Mouse (Mus musculus): Measurements from ENCODE around the gene Erg. TPM values are rescaled to one million over a fixed set of nuclear protein-coding genes. Genes with fewer than 3 reads are reported as not detected.

Gene Erg
- polyA plus RNA-seq, 1 experiment from 2014 or later = 2.7 TPM

- H3K9me3 ChIP-seq (ENCODE audit: control insufficient read depth, low read depth, low read length) = no peaks in the 10 kb centered on the region
- no peaks in the 10 kb centered on the region for H3K4me1 ChIP-seq (ENCODE audit: control insufficient read depth, insufficient read depth, low read length)
- no peak overlapping the region for H3K9ac ChIP-seq (replicated peaks; ENCODE audit: low read depth, low read length)
- no peak overlapping the region for H3K4me2 ChIP-seq (replicated peaks; ENCODE audit: low read depth, low read length)
- H3K4me3 ChIP-seq (ENCODE audit: low read depth, low read length) = no peak overlapping the region
- ATAC-seq (ENCODE audit: insufficient number of reproducible peaks, insufficient read depth, low FRiP score, low read depth) = peak; percentile 51; the same call in 1 of the 2 replicates
- H3K27me3 ChIP-seq (ENCODE audit: control insufficient read depth, insufficient read depth, low read length) = no peaks in the 10 kb centered on the region
- WGBS = 71% methylated on average over 18 of the region's 18 CpGs
- peak overlapping the region; percentile 53 for H3K27ac ChIP-seq (ENCODE audit: low read length)
- H3K36me3 ChIP-seq (ENCODE audit: control insufficient read depth, insufficient read depth, low read length) = no peaks in the 10 kb centered on the region
These were observed 222.5 kb downstream of the Erg start for GRCm38 (mm10) chr16:95363632-95364465.

- 84% methylated on average over 7 of the region's 7 CpGs for WGBS
- H3K4me3 ChIP-seq (ENCODE audit: low read depth, low read length) = no peak overlapping the region
- no peak overlapping the region for H3K9ac ChIP-seq (replicated peaks; ENCODE audit: low read depth, low read length)
- no peak overlapping the region for H3K4me2 ChIP-seq (replicated peaks; ENCODE audit: low read depth, low read length)
- no peak overlapping the region for H3K27ac ChIP-seq (ENCODE audit: low read length)
- H3K36me3 ChIP-seq (ENCODE audit: control insufficient read depth, insufficient read depth, low read length) = no peaks in the 10 kb centered on the region
- H3K4me1 ChIP-seq (ENCODE audit: control insufficient read depth, insufficient read depth, low read length) = no peaks in the 10 kb centered on the region
- no peaks in the 10 kb centered on the region for H3K9me3 ChIP-seq (ENCODE audit: control insufficient read depth, low read depth, low read length)
- no peak for ATAC-seq (ENCODE audit: insufficient number of reproducible peaks, insufficient read depth, low FRiP score, low read depth)
- H3K27me3 ChIP-seq (ENCODE audit: control insufficient read depth, insufficient read depth, low read length) = no peaks in the 10 kb centered on the region
These were observed 224.4 kb downstream of the Erg start for GRCm38 (mm10) chr16:95361950-95362349.

DNA sequence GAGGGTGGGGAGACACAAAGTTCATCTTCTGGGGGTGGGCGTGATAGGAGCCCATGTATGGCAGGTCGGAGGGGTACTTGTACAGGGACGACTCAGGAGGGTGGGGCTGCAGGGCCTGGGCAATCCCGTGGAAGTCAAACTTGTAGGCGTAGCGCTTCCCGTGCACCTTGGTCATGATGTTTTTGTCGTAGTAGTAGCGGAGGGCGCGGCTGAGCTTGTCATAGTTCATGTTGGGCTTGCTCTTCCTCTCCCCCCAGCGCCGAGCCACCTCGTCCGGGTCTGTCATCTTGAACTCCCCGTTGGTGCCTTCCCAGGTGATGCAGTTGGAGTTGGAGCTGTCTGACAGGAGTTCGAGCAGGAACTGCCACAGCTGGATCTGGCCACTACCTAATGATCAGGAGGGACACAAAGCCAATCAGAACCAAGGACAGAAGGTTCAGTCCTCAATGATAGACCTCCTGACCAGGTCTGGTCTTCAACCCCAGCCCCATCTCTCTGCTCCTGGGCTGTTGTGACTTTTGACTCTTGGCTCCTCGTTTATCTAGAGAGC lies 225.4 kb downstream of the Erg start:
- Histone ChIP-seq H3K27me3 (ENCODE audit: control insufficient read depth, insufficient read depth, low read length) (no peaks in the 10 kb centered on the region), H3K36me3 (ENCODE audit: control insufficient read depth, insufficient read depth, low read length) (no peaks in the 10 kb centered on the region), H3K4me1 (ENCODE audit: control insufficient read depth, insufficient read depth, low read length) (no peaks in the 10 kb centered on the region), H3K4me3 (ENCODE audit: low read depth, low read length) (no peak overlapping the region), H3K4me2 (replicated peaks; ENCODE audit: low read depth, low read length) (no peak overlapping the region), H3K27ac (ENCODE audit: low read length) (no peak overlapping the region), H3K9ac (replicated peaks; ENCODE audit: low read depth, low read length) (no peak overlapping the region), H3K9me3 (ENCODE audit: control insufficient read depth, low read depth, low read length) (no peaks in the 10 kb centered on the region)
- ATAC-seq (ENCODE audit: insufficient number of reproducible peaks, insufficient read depth, low FRiP score, low read depth) = no peak
- WGBS = 92% methylated on average over 18 of the region's 18 CpGs

DNA sequence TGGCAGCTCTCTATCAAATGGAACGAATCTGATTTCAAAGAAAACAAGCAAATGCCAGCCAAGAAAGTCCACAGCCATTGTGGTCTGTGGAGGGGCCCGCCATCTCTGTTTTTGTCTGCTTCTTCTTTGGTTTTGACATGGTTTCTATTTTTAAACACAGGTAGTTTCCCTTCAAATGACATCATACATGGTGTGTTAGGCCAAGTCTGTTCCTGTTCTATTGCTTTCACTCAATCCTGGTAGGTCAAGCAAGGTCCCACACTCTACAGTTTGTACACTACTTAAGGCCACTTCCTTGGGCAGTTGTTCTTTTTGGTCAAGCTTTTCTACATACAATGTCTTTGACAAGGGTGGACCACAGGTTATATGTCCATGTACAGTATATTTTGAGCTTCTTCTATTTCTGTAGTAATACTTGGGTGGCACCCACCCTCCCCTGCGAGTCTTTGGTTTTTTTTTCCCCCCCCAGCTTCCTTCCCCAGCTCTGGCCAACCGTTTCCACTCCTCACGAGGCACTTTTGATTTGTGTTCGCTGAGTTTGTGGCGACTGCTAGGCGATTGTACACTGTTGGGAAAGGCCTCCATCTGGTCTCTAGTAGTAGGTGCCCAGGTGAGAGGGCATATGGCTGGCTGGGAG lies 226.1 kb downstream of the Erg start:
- no peaks in the 10 kb centered on the region for H3K9me3 ChIP-seq (ENCODE audit: control insufficient read depth, low read depth, low read length)
- ATAC-seq (ENCODE audit: insufficient number of reproducible peaks, insufficient read depth, low FRiP score, low read depth) = no peak
- no peaks in the 10 kb centered on the region for H3K36me3 ChIP-seq (ENCODE audit: control insufficient read depth, insufficient read depth, low read length)
- H3K27ac ChIP-seq (ENCODE audit: low read length) = no peak overlapping the region
- WGBS = 84% methylated on average over 8 of the region's 8 CpGs
- no peaks in the 10 kb centered on the region for H3K4me1 ChIP-seq (ENCODE audit: control insufficient read depth, insufficient read depth, low read length)
- no peak overlapping the region for H3K9ac ChIP-seq (replicated peaks; ENCODE audit: low read depth, low read length)
- H3K4me2 ChIP-seq (replicated peaks; ENCODE audit: low read depth, low read length) = no peak overlapping the region
- H3K27me3 ChIP-seq (ENCODE audit: control insufficient read depth, insufficient read depth, low read length) = no peaks in the 10 kb centered on the region
- no peak overlapping the region for H3K4me3 ChIP-seq (ENCODE audit: low read depth, low read length)

DNA sequence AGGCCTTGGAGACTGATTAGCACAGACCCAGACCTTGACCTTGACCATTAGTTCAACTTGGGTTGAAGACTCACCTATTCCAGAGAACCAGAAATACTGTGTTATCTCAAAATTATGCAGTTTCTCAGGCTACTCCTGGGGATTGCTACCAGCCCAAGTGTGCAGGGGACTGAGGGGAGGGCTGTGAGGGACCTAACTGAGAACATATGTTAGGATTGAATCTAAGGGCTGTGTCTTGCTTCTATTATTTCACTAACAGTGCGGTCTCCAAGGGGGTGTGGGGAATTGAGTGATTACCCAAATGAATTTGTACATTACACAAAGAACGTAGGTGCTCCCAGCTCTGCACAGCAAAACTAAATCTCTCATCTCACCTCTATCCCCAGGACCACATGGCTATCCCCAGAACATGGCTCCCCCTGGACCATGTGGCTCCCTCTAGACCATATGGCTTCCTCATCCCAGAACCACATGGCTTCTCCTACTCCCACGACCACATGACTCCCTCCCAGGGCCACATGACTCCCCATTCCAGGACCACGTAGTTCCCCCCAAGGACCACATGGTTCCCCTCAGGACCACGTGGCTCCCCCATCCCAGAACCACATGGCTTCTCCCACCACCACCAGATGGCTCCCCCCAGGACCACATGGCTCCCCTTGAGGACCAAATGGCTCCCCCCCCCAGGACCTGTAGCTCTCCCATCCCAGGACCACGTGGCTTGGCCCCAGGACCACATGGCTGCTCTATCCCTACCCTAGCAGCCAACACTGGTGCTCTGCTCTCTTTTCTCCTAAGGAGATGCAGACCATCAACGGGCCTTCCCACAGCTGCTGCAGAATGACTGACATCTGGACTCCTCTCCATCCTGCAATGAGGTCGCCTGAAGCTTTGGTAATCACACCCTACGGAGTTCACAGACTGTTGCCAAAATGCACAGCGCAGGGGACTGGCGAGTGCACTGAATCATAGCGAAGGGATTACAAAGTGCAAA lies 229.1 kb downstream of the Erg start:
- 77% methylated on average over 12 of the region's 12 CpGs for WGBS
- Histone ChIP-seq H3K27me3 (ENCODE audit: control insufficient read depth, insufficient read depth, low read length) (no peaks in the 10 kb centered on the region), H3K4me3 (ENCODE audit: low read depth, low read length) (no peak overlapping the region), H3K9ac (replicated peaks; ENCODE audit: low read depth, low read length) (no peak overlapping the region), H3K27ac (ENCODE audit: low read length) (no peak overlapping the region), H3K4me2 (replicated peaks; ENCODE audit: low read depth, low read length) (no peak overlapping the region), H3K36me3 (ENCODE audit: control insufficient read depth, insufficient read depth, low read length) (no peaks in the 10 kb centered on the region), H3K9me3 (ENCODE audit: control insufficient read depth, low read depth, low read length) (no peaks in the 10 kb centered on the region), H3K4me1 (ENCODE audit: control insufficient read depth, insufficient read depth, low read length) (no peaks in the 10 kb centered on the region)
- ATAC-seq (ENCODE audit: insufficient number of reproducible peaks, insufficient read depth, low FRiP score, low read depth) = no peak

- H3K4me3 ChIP-seq (ENCODE audit: low read depth, low read length) = no peak overlapping the region
- no peak overlapping the region for H3K27ac ChIP-seq (ENCODE audit: low read length)
- ATAC-seq (ENCODE audit: insufficient number of reproducible peaks, insufficient read depth, low FRiP score, low read depth) = no peak
- no peaks in the 10 kb centered on the region for H3K9me3 ChIP-seq (ENCODE audit: control insufficient read depth, low read depth, low read length)
- H3K27me3 ChIP-seq (ENCODE audit: control insufficient read depth, insufficient read depth, low read length) = no peaks in the 10 kb centered on the region
- no peaks in the 10 kb centered on the region for H3K4me1 ChIP-seq (ENCODE audit: control insufficient read depth, insufficient read depth, low read length)
- H3K4me2 ChIP-seq (replicated peaks; ENCODE audit: low read depth, low read length) = no peak overlapping the region
- H3K36me3 ChIP-seq (ENCODE audit: control insufficient read depth, insufficient read depth, low read length) = no peaks in the 10 kb centered on the region
- H3K9ac ChIP-seq (replicated peaks; ENCODE audit: low read depth, low read length) = no peak overlapping the region
- WGBS = 69% methylated on average over 8 of the region's 8 CpGs
These were observed 232.6 kb downstream of the Erg start for GRCm38 (mm10) chr16:95353838-95354237.

- no peak for ATAC-seq (ENCODE audit: insufficient number of reproducible peaks, insufficient read depth, low FRiP score, low read depth)
- H3K27ac ChIP-seq (ENCODE audit: low read length) = no peak overlapping the region
- no peak overlapping the region for H3K4me3 ChIP-seq (ENCODE audit: low read depth, low read length)
- H3K9ac ChIP-seq (replicated peaks; ENCODE audit: low read depth, low read length) = no peak overlapping the region
- H3K4me2 ChIP-seq (replicated peaks; ENCODE audit: low read depth, low read length) = no peak overlapping the region
- H3K27me3 ChIP-seq (ENCODE audit: control insufficient read depth, insufficient read depth, low read length) = no peaks in the 10 kb centered on the region
- 46% methylated on average over 8 of the region's 8 CpGs for WGBS
- no peaks in the 10 kb centered on the region for H3K4me1 ChIP-seq (ENCODE audit: control insufficient read depth, insufficient read depth, low read length)
- no peaks in the 10 kb centered on the region for H3K9me3 ChIP-seq (ENCODE audit: control insufficient read depth, low read depth, low read length)
- no peaks in the 10 kb centered on the region for H3K36me3 ChIP-seq (ENCODE audit: control insufficient read depth, insufficient read depth, low read length)
These were observed 234.1 kb downstream of the Erg start for GRCm38 (mm10) chr16:95352266-95352665.

- no peaks in the 10 kb centered on the region for H3K36me3 ChIP-seq (ENCODE audit: control insufficient read depth, insufficient read depth, low read length)
- H3K9me3 ChIP-seq (ENCODE audit: control insufficient read depth, low read depth, low read length) = no peaks in the 10 kb centered on the region
- H3K27me3 ChIP-seq (ENCODE audit: control insufficient read depth, insufficient read depth, low read length) = no peaks in the 10 kb centered on the region
- no peak for ATAC-seq (ENCODE audit: insufficient number of reproducible peaks, insufficient read depth, low FRiP score, low read depth)
- H3K4me1 ChIP-seq (ENCODE audit: control insufficient read depth, insufficient read depth, low read length) = no peaks in the 10 kb centered on the region
- H3K4me2 ChIP-seq (replicated peaks; ENCODE audit: low read depth, low read length) = no peak overlapping the region
- 27% methylated on average over 3 of the region's 3 CpGs for WGBS
- no peak overlapping the region for H3K4me3 ChIP-seq (ENCODE audit: low read depth, low read length)
- no peak overlapping the region for H3K9ac ChIP-seq (replicated peaks; ENCODE audit: low read depth, low read length)
- H3K27ac ChIP-seq (ENCODE audit: low read length) = no peak overlapping the region
These were observed 235.9 kb downstream of the Erg start for GRCm38 (mm10) chr16:95350499-95350898.
